Comparison of ENCODE assay signal across 11 mouse cellular contexts in genomic region chr5:112521703-112522527, GRCm38 (mm10). TPM values are rescaled to one million over a fixed set of nuclear protein-coding genes. Genes with fewer than 3 reads are reported as not detected.
DNase-seq lines count a peak whose midpoint lies in the region; ATAC-seq and TF ChIP-seq lines count a peak whose summit lies in the region.
"Had no signal": no experiment of that assay in that cellular context is flagged by ENCODE, and none has a peak within 500 bp of the region (broad histone marks: within the 10 kb centered on the region; RNA-seq: fewer than 3 reads in every experiment).

No protein-coding gene starts in this region.

- TF ChIP-seq CTCF in layer of hippocampus, adult 2 months (conservative IDR thresholded peaks at IDR 0.05), result no peak

- no peak overlapping the region for H3K4me3 ChIP-seq in layer of hippocampus, adult 2 months
- H3K4me3 ChIP-seq in hindbrain, embryonic 14.5 days (replicated peaks; ENCODE audit: low read length), result no peak overlapping the region
- no peak overlapping the region for H3K4me3 ChIP-seq in neural tube, embryonic 11.5 days (ENCODE audit: low read depth, low read length)
- H3K4me3 ChIP-seq: embryonic facial prominence, embryonic 15.5 days; megakaryocyte, embryonic 14.5 days had no signal

- H3K9ac ChIP-seq in hindbrain, embryonic 14.5 days, result no peak overlapping the region
- no peak overlapping the region for H3K9ac ChIP-seq in neural tube, embryonic 11.5 days (ENCODE audit: low read length)
- H3K9ac ChIP-seq: embryonic facial prominence, embryonic 15.5 days had no signal

- H3K4me1 ChIP-seq in hindbrain, embryonic 14.5 days (replicated peaks; ENCODE audit: control insufficient read depth, insufficient read depth, low read length), result peaks cover 34% of the 10 kb centered on the region
- H3K4me1 ChIP-seq in neural tube, embryonic 11.5 days (ENCODE audit: control insufficient read depth, insufficient read depth, low read length), result peaks cover 12% of the 10 kb centered on the region
- H3K4me1 ChIP-seq: megakaryocyte, embryonic 14.5 days had no signal

- 0 out of 2 replicates have a peak overlapping the region, but pooled peaks have one; percentile 10 for H3K4me2 ChIP-seq in hindbrain, embryonic 14.5 days (replicated peaks)
- H3K4me2 ChIP-seq in neural tube, embryonic 11.5 days (ENCODE audit: low read depth), result no peak overlapping the region
- H3K4me2 ChIP-seq: embryonic facial prominence, embryonic 15.5 days had no signal

- no peaks in the 10 kb centered on the region for H3K36me3 ChIP-seq in hindbrain, embryonic 14.5 days (replicated peaks; ENCODE audit: control insufficient read depth, insufficient read depth)
- no peaks in the 10 kb centered on the region for H3K36me3 ChIP-seq in neural tube, embryonic 11.5 days (ENCODE audit: control insufficient read depth, insufficient read depth, low read length)
- H3K36me3 ChIP-seq: embryonic facial prominence, embryonic 15.5 days had no signal

- peak overlapping the region; percentile 83 for H3K27ac ChIP-seq in layer of hippocampus, adult 2 months
- H3K27ac ChIP-seq in hindbrain, embryonic 14.5 days, result 0 out of 2 replicates have a peak overlapping the region, but pooled peaks have one; percentile 36
- no peak overlapping the region for H3K27ac ChIP-seq in neural tube, embryonic 11.5 days (ENCODE audit: low read depth, low read length)
- H3K27ac ChIP-seq: embryonic facial prominence, embryonic 15.5 days had no signal

- 11% methylated on average over 19 of the region's 19 CpGs for WGBS in hindbrain, embryonic 14.5 days
- 14% methylated on average over 19 of the region's 19 CpGs for WGBS in neural tube, embryonic 11.5 days

- H3K9me3 ChIP-seq in hindbrain, embryonic 14.5 days (ENCODE audit: control insufficient read depth, low read length), result no peaks in the 10 kb centered on the region
- no peaks in the 10 kb centered on the region for H3K9me3 ChIP-seq in neural tube, embryonic 11.5 days (ENCODE audit: control insufficient read depth, low read length)
- H3K9me3 ChIP-seq: embryonic facial prominence, embryonic 15.5 days; megakaryocyte, embryonic 14.5 days had no signal

- peak; percentile 15 for DNase-seq in adrenal gland, postnatal 25 days
- no peak for DNase-seq in adrenal gland, postnatal 14 days
- no peak for DNase-seq in layer of hippocampus, adult 2 months (ENCODE audit: low spot score in 2 of 2)
- DNase-seq in layer of hippocampus, postnatal 25 days (ENCODE audit: extremely low spot score in 1 of 2, low spot score in 1 of 2), result no peak
- DNase-seq in hindbrain, embryonic 14.5 days (ENCODE audit: low spot score), result no peak
- peak; percentile 24 for DNase-seq in neural tube, embryonic 11.5 days (ENCODE audit: low spot score)
- DNase-seq in frontal cortex, postnatal 25 days (ENCODE audit: low spot score in 2 of 2), result no peak
- DNase-seq in gastrocnemius, postnatal 25 days, result no peak

- no peaks in the 10 kb centered on the region for H3K27me3 ChIP-seq in hindbrain, embryonic 14.5 days (ENCODE audit: control insufficient read depth, insufficient read depth, low read length)
- H3K27me3 ChIP-seq in neural tube, embryonic 11.5 days (ENCODE audit: control insufficient read depth, insufficient read depth, low read length), result no peaks in the 10 kb centered on the region
- H3K27me3 ChIP-seq: embryonic facial prominence, embryonic 15.5 days had no signal

- no peak for ATAC-seq in hindbrain, embryonic 14.5 days (ENCODE audit: low FRiP score)
- ATAC-seq in neural tube, embryonic 11.5 days (ENCODE audit: insufficient read depth, low FRiP score, low TSS enrichment), result no peak
- ATAC-seq: Patski had no signal

RNA-seq across cellular contexts. Expression of gene Sez6l, which starts 55.1 kb away (rescaled TPM):
- 4.3 and 4.6 TPM in 2 replicates for total RNA-seq in adrenal gland, postnatal 25 days (2021)
- 4.3 and 4.4 TPM in 2 replicates for total RNA-seq in adrenal gland, postnatal 14 days (2021)
- total RNA-seq in layer of hippocampus, adult 2 months (2021), result 100 to 1,000 TPM; 233 to 235 TPM
- total RNA-seq in layer of hippocampus, postnatal 25 days (2021), result 100 to 1,000 TPM; 208 to 235 TPM
- polyA plus RNA-seq in hindbrain, embryonic 14.5 days (2014; fragmentation: Nextera tagmentation; extraction: Ambion mirVana), result 35.5 and 38.0 TPM in 2 replicates
- polyA plus RNA-seq in neural tube, embryonic 11.5 days (2014; fragmentation: Nextera tagmentation; extraction: Ambion mirVana), result 4.7 and 4.8 TPM in 2 replicates
- not detected for total RNA-seq in gastrocnemius, postnatal 25 days (2021)

Comparison
In these comparisons a context has a peak if more than half of its experiments do, and no peak if none do; other contexts are left out.
1. DNase-seq: peak in adrenal gland, postnatal 25 days (single experiment) and neural tube, embryonic 11.5 days (single experiment); none in adrenal gland, postnatal 14 days (single experiment), layer of hippocampus, adult 2 months (0 of 2), layer of hippocampus, postnatal 25 days (0 of 2), hindbrain, embryonic 14.5 days (single experiment), frontal cortex, postnatal 25 days (0 of 2) and gastrocnemius, postnatal 25 days (single experiment).
2. RNA of gene Sez6l, which starts 55.1 kb away (total RNA-seq): 208 to 235 TPM in layer of hippocampus, postnatal 25 days and 233 to 235 TPM in layer of hippocampus, adult 2 months; 4.3 to 4.6 TPM in adrenal gland, postnatal 25 days, 4.3 to 4.4 TPM in adrenal gland, postnatal 14 days and not detected in gastrocnemius, postnatal 25 days; every median in the first group is over 10 times any median in the second.